Mouse (Mus musculus): ENCODE measurements around the gene Ndufa6.
"Not testable (repeated sequence)": the region's sequence is repeated elsewhere in the genome, so short reads cannot be mapped to it uniquely, and the experiment has no call there.

Ndufa6 gene

GRCm38 (mm10) chr15:82368146-82368545 lies 14.0 kb upstream of the Ndufa6 start:
- no peak for DNase-seq (ENCODE audit: low spot score in 2 of 2)

GRCm38 (mm10) chr15:82364561-82364960 lies 10.4 kb upstream of the Ndufa6 start:
- DNase-seq (ENCODE audit: low spot score in 2 of 2): not testable (repeated sequence)

- not testable (repeated sequence) for DNase-seq (ENCODE audit: low spot score in 2 of 2)
Measured at GRCm38 (mm10) chr15:82363801-82364200, 9.7 kb upstream of the Ndufa6 start.

GRCm38 (mm10) chr15:82362234-82362633 lies 8.1 kb upstream of the Ndufa6 start:
- DNase-seq (ENCODE audit: low spot score in 2 of 2): no peak

- DNase-seq (ENCODE audit: low spot score in 2 of 2): no peak
Measured at GRCm38 (mm10) chr15:82361459-82362018, 7.4 kb upstream of the Ndufa6 start.

GRCm38 (mm10) chr15:82358431-82359260 lies 4.5 kb upstream of the Ndufa6 start:
- DNase-seq (ENCODE audit: low spot score in 2 of 2): no peak

- DNase-seq (ENCODE audit: low spot score in 2 of 2): no peak
Measured at GRCm38 (mm10) chr15:82353745-82354113, 393 bp downstream of the Ndufa6 start.

GRCm38 (mm10) chr15:82353078-82353744 lies 911 bp downstream of the Ndufa6 start:
- peak; percentile 38 to 52 for DNase-seq (ENCODE audit: low spot score in 2 of 2)

GRCm38 (mm10) chr15:82351480-82351879 lies 2.6 kb downstream of the Ndufa6 start:
- DNase-seq (ENCODE audit: low spot score in 2 of 2): no peak

- no peak for DNase-seq (ENCODE audit: low spot score in 2 of 2)
Measured at GRCm38 (mm10) chr15:82350349-82350748, 3.8 kb downstream of the Ndufa6 start.

GRCm38 (mm10) chr15:82348999-82349341 lies 5.2 kb downstream of the Ndufa6 start:
- DNase-seq (ENCODE audit: low spot score in 2 of 2): no peak

- no peak for DNase-seq (ENCODE audit: low spot score in 2 of 2)
Measured at GRCm38 (mm10) chr15:82348258-82348998, 5.7 kb downstream of the Ndufa6 start.

GRCm38 (mm10) chr15:82347852-82348251 lies 6.3 kb downstream of the Ndufa6 start:
- no peak for DNase-seq (ENCODE audit: low spot score in 2 of 2)

- no peak for DNase-seq (ENCODE audit: low spot score in 2 of 2)
Measured at GRCm38 (mm10) chr15:82347303-82347676, 6.8 kb downstream of the Ndufa6 start.

GRCm38 (mm10) chr15:82346580-82347302 lies 7.4 kb downstream of the Ndufa6 start:
- DNase-seq (ENCODE audit: low spot score in 2 of 2): peak in 1 of 2 experiments; percentile 24

- peak; percentile 97 to 98 for DNase-seq (ENCODE audit: low spot score in 2 of 2)
Measured at GRCm38 (mm10) chr15:82345820-82346470, 8.2 kb downstream of the Ndufa6 start.

GRCm38 (mm10) chr15:82344971-82345370 lies 9.2 kb downstream of the Ndufa6 start:
- DNase-seq (ENCODE audit: low spot score in 2 of 2): no peak

GRCm38 (mm10) chr15:82343368-82344287 lies 10.5 kb downstream of the Ndufa6 start:
- DNase-seq (ENCODE audit: low spot score in 2 of 2): peak; percentile 25 to 36

- DNase-seq (ENCODE audit: low spot score in 2 of 2): peak; percentile 42 to 51
Measured at GRCm38 (mm10) chr15:82342543-82342935, 11.6 kb downstream of the Ndufa6 start.
